In genomic region chr15:20135893-20136570, GRCm38 (mm10) we compare ENCODE assay signal across 25 mouse cellular contexts.
DNase-seq lines count a peak whose midpoint lies in the region; ATAC-seq and TF ChIP-seq lines count a peak whose summit lies in the region.
"Had no signal": no experiment of that assay in that cellular context is flagged by ENCODE, and none has a peak within 500 bp of the region (broad histone marks: within the 10 kb centered on the region; RNA-seq: fewer than 3 reads in every experiment).

No protein-coding gene starts in this region.

- H3K79me2 ChIP-seq in CH12.LX (replicated peaks; ENCODE audit: control insufficient read depth, extremely low read depth, insufficient read depth, poor library complexity, severe bottlenecking), result no peaks in the 10 kb centered on the region

- peak; percentile 78 for ATAC-seq in frontal cortex, adult (ENCODE audit: low TSS enrichment)
- ATAC-seq: activated CD4-positive, CD25-positive, alpha-beta regulatory T cell, adult 4 months; CD4-positive, CD25-positive, alpha-beta regulatory T cell, adult 4 months; liver, postnatal 0 days; Patski had no signal

- no peak overlapping the region for H3K27ac ChIP-seq in CH12.LX (ENCODE audit: insufficient read depth, low read depth)
- H3K27ac ChIP-seq: embryonic facial prominence, embryonic 10.5 days; neural tube, embryonic 13.5 days had no signal

- H3K9me3 ChIP-seq in CH12.LX (replicated peaks; ENCODE audit: low read length), result peaks cover 5% of the 10 kb centered on the region
- H3K9me3 ChIP-seq: embryonic facial prominence, embryonic 10.5 days; neural tube, embryonic 13.5 days had no signal

- H3K4me2 ChIP-seq in CH12.LX (ENCODE audit: insufficient read depth, low read depth, poor library complexity, severe bottlenecking), result no peak overlapping the region
- H3K4me2 ChIP-seq: heart, embryonic 11.5 days; neural tube, embryonic 13.5 days had no signal

- H3K36me3 ChIP-seq in CH12.LX (replicated peaks in 1 of 2; ENCODE audit: control insufficient read depth in 1 of 2, insufficient read depth in 1 of 2, low read length in 1 of 2), result no peaks in the 10 kb centered on the region
- H3K36me3 ChIP-seq: embryonic facial prominence, embryonic 10.5 days; neural tube, embryonic 13.5 days had no signal

- peak in 1 of 2 experiments; percentile 5; a peak in 1 of 4 replicates for TF ChIP-seq CTCF in CH12.LX (conservative IDR thresholded peaks at IDR 0.05 in 1 of 2, IDR thresholded peaks at IDR 0.05 in 1 of 2; ENCODE audit: low read depth in 2 of 2, low read length in 2 of 2)

- DNase-seq in frontal cortex, postnatal 36 days (ENCODE audit: low spot score in 2 of 2), result no peak
- DNase-seq in layer of hippocampus, adult 9-10 months (ENCODE audit: low spot score), result peak; percentile 47
- no peak for DNase-seq in layer of hippocampus, postnatal 25 days (ENCODE audit: extremely low spot score in 1 of 2, low spot score in 1 of 2)
- DNase-seq in CH12.LX (ENCODE audit: extremely low read depth) (no peak), ES-CJ7 (ENCODE audit: low read depth, low spot score) (peak; percentile 2)
- DNase-seq in ovary, postnatal 36 days (ENCODE audit: low spot score), result no peak
- no peak for DNase-seq in thymus, postnatal 4 days
- DNase-seq: adrenal gland, postnatal 14 days; cerebellum, postnatal 25 days; gastrocnemius, postnatal 14 days; heart, postnatal 4 days; kidney, adult 8-10 months; kidney, postnatal 4 days; liver; liver, postnatal 0 days; lung, postnatal 14 days; right cerebral cortex, postnatal 4 days; thymus, adult 18-20 months had no signal

- TF ChIP-seq EP300 in CH12.LX (IDR thresholded peaks at IDR 0.05; ENCODE audit: low read length), result no peak

- H3K9ac ChIP-seq in CH12.LX (ENCODE audit: insufficient read depth, low read depth), result no peak overlapping the region
- H3K9ac ChIP-seq: liver, postnatal 0 days; neural tube, embryonic 13.5 days had no signal

- H3K4me1 ChIP-seq in CH12.LX (ENCODE audit: control insufficient read depth in 1 of 2, insufficient read depth in 2 of 2), result no peaks in the 10 kb centered on the region
- H3K4me1 ChIP-seq: embryonic facial prominence, embryonic 10.5 days; neural tube, embryonic 13.5 days had no signal

- TF ChIP-seq RAD21 in CH12.LX (IDR thresholded peaks at IDR 0.05; ENCODE audit: low read depth, low read length), result peak; percentile 7

- TF ChIP-seq POLR2A in CH12.LX (IDR thresholded peaks at IDR 0.05; ENCODE audit: low read depth, low read length), result no peak

- in situ Hi-C loops in CH12.LX (cut with MboI; ENCODE audit: low pct_ligation_motif_present, low pct_unique_long_range_greater_than_20kb, low sequenced_read_pairs), result no loop called here

- no peaks in the 10 kb centered on the region for H3K27me3 ChIP-seq in CH12.LX (replicated peaks)
- H3K27me3 ChIP-seq: neural tube, embryonic 13.5 days; Patski had no signal

- dilution Hi-C loops in CH12.LX (cut with MboI; ENCODE audit: extremely low pct_ligation_motif_present, extremely low pct_unique_long_range_greater_than_20kb, low sequenced_read_pairs), result no loop called here

- H3K4me3 ChIP-seq in CH12.LX (replicated peaks in 1 of 3; ENCODE audit: low read depth in 2 of 3, low read length in 2 of 3, poor library complexity in 1 of 3), result no peak overlapping the region
- H3K4me3 ChIP-seq: embryonic facial prominence, embryonic 10.5 days; neural tube, embryonic 13.5 days had no signal

TF ChIP-seq in CH12.LX, 34 proteins besides CTCF, POLR2A, EP300 and RAD21:
- no peak for TF ChIP-seq NRF1 (IDR thresholded peaks at IDR 0.05; ENCODE audit: low read depth, low read length)
- TF ChIP-seq MXI1 (IDR thresholded peaks at IDR 0.05; ENCODE audit: low read depth, low read length), result no peak
- no peak for TF ChIP-seq IRF4 (IDR thresholded peaks at IDR 0.05; ENCODE audit: low read depth, low read length)
- no peak for TF ChIP-seq POLR2AphosphoS2 (IDR thresholded peaks at IDR 0.05; ENCODE audit: low read depth, low read length)
- no peak for TF ChIP-seq ZC3H11A (IDR thresholded peaks at IDR 0.05; ENCODE audit: low read depth, low read length)
- TF ChIP-seq NELFE (IDR thresholded peaks at IDR 0.05; ENCODE audit: low read depth, low read length), result no peak
- TF ChIP-seq ZMIZ1 (IDR thresholded peaks at IDR 0.05; ENCODE audit: low read depth, low read length), result no peak
- no peak for TF ChIP-seq JUN (IDR thresholded peaks at IDR 0.05; ENCODE audit: insufficient read depth, low read depth, low read length)
- no peak for TF ChIP-seq MAZ (IDR thresholded peaks at IDR 0.05; ENCODE audit: low read depth, low read length)
- no peak for TF ChIP-seq ZNF384 (IDR thresholded peaks at IDR 0.05; ENCODE audit: low read depth, low read length)
- TF ChIP-seq TCF12 (IDR thresholded peaks at IDR 0.05; ENCODE audit: low read depth, low read length), result no peak
- TF ChIP-seq TBP (conservative IDR thresholded peaks at IDR 0.05; ENCODE audit: low read depth, low read length), result no peak
- TF ChIP-seq MYC (IDR thresholded peaks at IDR 0.05; ENCODE audit: low read depth, low read length), result no peak
- no peak for TF ChIP-seq BHLHE40 (IDR thresholded peaks at IDR 0.05; ENCODE audit: low read depth, low read length)
- TF ChIP-seq ETS1 (conservative IDR thresholded peaks at IDR 0.05; ENCODE audit: low read depth, low read length), result no peak
- no peak for TF ChIP-seq E2F4 (IDR thresholded peaks at IDR 0.05; ENCODE audit: insufficient replicate concordance, low read depth, low read length)
- no peak for TF ChIP-seq PAX5 (IDR thresholded peaks at IDR 0.05; ENCODE audit: low read length)

Comparison
In these comparisons a context has a peak if more than half of its experiments do, and no peak if none do; other contexts are left out.
1. DNase-seq: peak in layer of hippocampus, adult 9-10 months (single experiment) and ES-CJ7 (single experiment); none in frontal cortex, postnatal 36 days (0 of 2), layer of hippocampus, postnatal 25 days (0 of 2), CH12.LX (single experiment), ovary, postnatal 36 days (single experiment) and thymus, postnatal 4 days (single experiment).